Mouse (Mus musculus) lung, postnatal 25 days (tissue): ENCODE measurements at regions not wholly inside any gene's neighbourhood (a gene's known extent, or its start where the extent isn't known, plus 50 kb on each side); places are given as distances from the start of the nearest gene placed in this dataset.
"Not testable (repeated sequence)": the region's sequence is repeated elsewhere in the genome, so short reads cannot be mapped to it uniquely, and the experiment has no call there.

ENCODE experiments used
- DNase-seq: peaks from one replicate; pipeline ENCODE4 v3.0.0; 2022; ENCODE audit warnings: low spot score

DNA sequence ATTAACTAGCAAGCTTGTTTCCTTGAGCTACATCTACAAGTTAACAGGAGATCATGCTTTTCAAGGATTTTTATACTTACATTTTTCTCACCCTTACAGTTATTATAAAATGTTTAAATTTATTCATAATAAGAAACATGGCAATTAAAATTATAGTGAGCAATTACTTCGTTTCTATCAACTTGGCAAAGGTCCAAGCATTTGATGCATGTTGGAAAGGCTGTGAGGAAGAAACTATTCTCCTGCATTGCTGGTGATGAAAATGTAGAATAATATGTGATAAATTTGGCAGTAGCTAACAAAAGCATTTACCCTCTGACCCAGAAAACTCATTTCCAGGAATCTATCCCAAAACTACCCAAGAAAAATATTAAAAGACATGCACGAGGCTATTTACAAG lies 114.8 kb upstream of the Vrk2 start:
- no peak for DNase-seq

DNA sequence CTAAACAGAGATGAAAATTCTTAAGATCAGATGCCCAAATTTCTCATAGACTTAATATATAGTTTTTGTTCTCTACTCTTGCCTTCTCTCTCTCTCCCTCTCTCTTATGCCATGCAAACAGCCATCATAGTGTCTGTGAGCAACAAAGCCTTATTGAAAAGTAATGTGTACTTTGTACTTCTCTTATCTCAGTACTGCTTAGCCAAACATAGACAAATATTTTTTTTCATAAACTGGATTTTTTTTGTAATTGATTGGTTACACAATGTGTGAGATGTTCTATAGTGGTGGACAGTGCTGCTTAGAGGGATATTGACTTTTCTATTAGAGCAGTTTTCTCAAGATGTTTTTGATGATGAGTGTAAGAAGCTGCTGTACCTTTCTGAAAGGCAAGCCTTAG lies 90.1 kb upstream of the Vrk2 start:
- DNase-seq = no peak

DNA sequence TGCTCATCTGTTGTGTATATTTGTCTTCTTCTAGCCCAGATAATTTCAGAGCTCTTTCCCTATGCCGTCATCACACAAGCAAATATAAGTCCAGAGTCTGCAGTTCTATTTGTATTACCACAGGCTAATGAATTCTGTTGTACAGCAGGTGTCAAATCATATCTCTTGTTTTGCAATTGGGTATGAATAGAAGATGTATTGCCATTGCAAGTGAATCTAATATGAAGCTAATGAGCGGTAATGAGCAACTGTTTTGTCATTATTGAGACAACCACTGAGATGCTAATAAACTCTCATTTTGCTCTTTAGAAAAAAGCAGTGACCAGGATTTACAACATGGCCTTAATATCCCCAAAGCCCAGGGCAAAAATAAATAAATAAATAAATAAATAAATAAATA lies 73.5 kb upstream of the Vrk2 start:
- DNase-seq = no peak

DNA sequence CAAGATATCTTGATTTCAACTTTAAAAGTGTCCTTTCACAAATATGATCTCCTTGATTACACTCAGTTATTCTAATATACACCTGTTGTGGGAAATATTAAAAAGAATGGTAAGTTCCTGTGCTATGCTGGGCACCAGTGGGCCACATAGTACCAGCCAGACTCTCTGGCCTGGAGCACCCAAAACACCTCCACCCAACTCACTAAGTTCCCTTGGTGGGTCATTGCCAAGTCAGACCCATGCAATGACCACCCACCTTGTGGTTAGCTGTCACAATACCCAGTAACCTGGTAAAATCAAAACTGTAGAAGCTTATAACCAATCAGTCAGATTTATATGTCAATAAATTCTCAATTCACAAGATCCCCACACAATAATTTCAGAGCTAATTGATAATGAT lies 67.1 kb upstream of the Vrk2 start:
- no peak for DNase-seq

- DNase-seq = not testable (repeated sequence)
Observed at GRCm38 (mm10) chr11:26649165-26649564, 55.4 kb upstream of the Vrk2 start.
